Mouse (Mus musculus) embryonic fibroblast, embryonic 13.5 days (primary cell): ENCODE results near the gene Atp8a2. TPM values are rescaled to one million over a fixed set of nuclear protein-coding genes. Genes with fewer than 3 reads are reported as not detected.
"Not testable (repeated sequence)": the region's sequence is repeated elsewhere in the genome, so short reads cannot be mapped to it uniquely, and the experiment has no call there.

Experiments used
- H3K27ac ChIP-seq: 2 replicates; pipeline ENCODE4 v1.5.1; 2012; ENCODE audit warnings: low read length, control low read depth, inconsistent platforms; ENCODE audit not compliant: insufficient read depth
- H3K4me1 ChIP-seq: 2 replicates; pipeline ENCODE4 v1.6.1; 2011; ENCODE audit warnings: low read length; ENCODE audit not compliant: control insufficient read depth, insufficient read depth
- H3K4me3 ChIP-seq: 2 replicates; pipeline ENCODE4 v1.5.1; 2011; ENCODE audit warnings: mild to moderate bottlenecking, control low read depth, low read length; ENCODE audit not compliant: insufficient read depth
- CTCF ChIP-seq: IDR thresholded peaks from 2 replicates; pipeline ENCODE4 v1.5.1; 2011; ENCODE audit warnings: mild to moderate bottlenecking, control low read depth, low read length, moderate library complexity, borderline replicate concordance; ENCODE audit not compliant: insufficient read depth
- POLR2A ChIP-seq: IDR thresholded peaks from 2 replicates; pipeline ENCODE4 v1.6.1; 2011; ENCODE audit warnings: low read depth, mild to moderate bottlenecking, control low read depth, low read length, moderate library complexity
- polyA plus RNA-seq: library from polyadenylated mRNA; stranded (reverse); fragments of >200 nt; gene quantifications from 2 replicates; pipeline ENCODE4 v1.2.4, GENCODE M21; 2011; ENCODE audit warnings: low read depth; ENCODE audit not compliant: missing spikeins, insufficient read length

The Atp8a2 gene
- polyA plus RNA-seq, 1 experiment = 0.09 TPM

DNA sequence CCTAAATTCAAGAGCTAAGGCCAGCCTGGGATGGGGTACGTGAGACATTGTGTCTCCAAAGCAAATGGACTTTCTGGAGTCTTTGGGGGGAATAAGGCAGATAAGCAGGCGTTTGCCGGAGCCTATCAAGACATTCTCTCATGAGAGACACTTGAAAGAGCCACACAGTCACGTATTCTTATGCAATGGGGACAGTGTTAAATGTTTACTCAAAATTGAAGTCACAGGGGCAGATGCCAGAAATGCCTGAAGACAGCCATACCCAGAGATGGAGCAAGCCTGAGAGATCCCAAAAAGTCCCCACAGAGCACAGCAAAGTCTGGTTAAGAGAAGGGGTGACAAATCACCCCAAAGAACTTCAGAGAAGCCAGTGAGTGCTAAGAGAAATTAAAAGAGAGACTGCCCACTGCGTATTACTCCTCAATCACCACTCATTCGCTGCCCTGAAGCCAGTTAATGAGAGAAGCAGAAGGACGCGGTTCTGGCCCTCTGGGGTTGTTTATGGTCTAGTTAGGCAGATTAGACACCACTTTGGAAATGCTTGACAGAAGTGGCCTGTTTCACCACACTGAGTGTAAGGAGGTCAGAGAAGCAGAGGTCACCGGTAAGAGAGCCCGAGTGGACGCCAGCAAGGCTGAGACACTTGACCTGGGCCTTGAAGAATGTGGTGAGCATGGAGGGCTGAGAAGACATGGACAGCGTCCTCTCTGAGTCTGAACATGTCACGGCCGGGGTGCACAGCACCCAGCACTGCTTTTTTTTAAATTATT lies 356.8 kb downstream of the Atp8a2 start:
- Histone ChIP-seq H3K4me1 (no peaks in the 10 kb centered on the region), H3K27ac (no peak overlapping the region), H3K4me3 (no peak overlapping the region)
- TF ChIP-seq POLR2A = no peak
- TF ChIP-seq CTCF = no peak

GRCm38 (mm10) chr14:59838446-59839259 lies 358.3 kb downstream of the Atp8a2 start:
- not testable (repeated sequence) for H3K4me3 ChIP-seq, H3K27ac ChIP-seq, H3K4me1 ChIP-seq

- not testable (repeated sequence) for H3K4me3 ChIP-seq, H3K4me1 ChIP-seq, H3K27ac ChIP-seq
Measured at GRCm38 (mm10) chr14:59837691-59838241, 359.2 kb downstream of the Atp8a2 start.

DNA sequence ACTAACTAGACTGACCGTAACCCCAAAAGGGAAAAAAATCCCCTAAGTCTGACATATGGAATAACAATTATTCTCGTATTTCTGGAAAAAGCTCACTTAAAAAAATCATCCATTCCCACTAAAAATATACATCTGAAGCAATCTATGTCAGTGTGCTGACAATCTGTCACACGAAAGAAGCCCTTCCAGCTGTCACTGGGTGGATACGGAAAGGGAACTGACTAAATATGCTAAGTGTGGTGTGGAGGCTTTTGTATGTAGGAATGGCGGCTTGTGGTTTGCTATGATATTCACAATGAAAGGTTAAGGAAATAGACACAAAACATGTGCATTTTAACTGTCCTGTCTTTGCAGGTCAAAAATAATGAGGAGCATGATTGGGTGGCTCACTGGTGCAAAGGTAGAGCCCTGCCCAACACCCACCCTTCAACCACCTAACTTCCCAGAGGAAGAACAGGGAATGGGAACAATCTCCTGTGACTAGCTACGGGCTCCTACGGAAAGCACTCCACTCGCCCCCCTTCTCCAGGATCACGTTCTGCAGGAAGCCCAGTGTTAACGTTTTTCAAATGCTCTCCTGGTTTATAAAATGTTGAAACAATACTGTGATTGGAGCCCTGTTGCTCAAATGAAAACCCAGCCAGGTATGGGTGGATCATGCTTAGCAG lies 360.0 kb downstream of the Atp8a2 start:
- no peak overlapping the region for H3K27ac ChIP-seq

DNA sequence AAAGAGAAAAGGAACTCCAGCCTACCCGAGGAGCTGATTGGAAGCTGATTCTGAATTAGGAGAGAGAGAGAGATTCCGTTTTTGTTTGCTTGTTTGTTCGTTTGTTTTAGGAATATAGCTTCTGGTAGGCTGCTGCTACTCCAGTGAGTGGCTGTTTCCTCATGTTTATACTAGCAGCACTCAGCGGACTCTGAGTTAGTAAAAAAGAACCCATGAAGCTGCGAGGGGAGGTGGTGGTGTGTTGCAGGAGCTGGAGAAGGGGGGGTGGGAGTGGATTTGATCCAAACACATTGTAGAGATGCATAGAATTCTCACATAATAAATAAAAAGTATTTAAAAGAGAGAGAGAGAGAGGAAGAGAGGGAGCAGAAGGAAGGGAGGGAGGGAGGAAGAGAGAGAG lies 367.4 kb downstream of the Atp8a2 start:
- H3K27ac ChIP-seq = no peak overlapping the region
- no peak for TF ChIP-seq CTCF
- no peak for TF ChIP-seq POLR2A
- H3K4me1 ChIP-seq = no peaks in the 10 kb centered on the region
- no peak overlapping the region for H3K4me3 ChIP-seq

More for the DNA sequence above, 360.0 kb downstream of the Atp8a2 start:
- TF ChIP-seq CTCF = no peak
- TF ChIP-seq POLR2A = no peak
- H3K4me3 ChIP-seq = no peak overlapping the region
- H3K4me1 ChIP-seq = no peaks in the 10 kb centered on the region

DNA sequence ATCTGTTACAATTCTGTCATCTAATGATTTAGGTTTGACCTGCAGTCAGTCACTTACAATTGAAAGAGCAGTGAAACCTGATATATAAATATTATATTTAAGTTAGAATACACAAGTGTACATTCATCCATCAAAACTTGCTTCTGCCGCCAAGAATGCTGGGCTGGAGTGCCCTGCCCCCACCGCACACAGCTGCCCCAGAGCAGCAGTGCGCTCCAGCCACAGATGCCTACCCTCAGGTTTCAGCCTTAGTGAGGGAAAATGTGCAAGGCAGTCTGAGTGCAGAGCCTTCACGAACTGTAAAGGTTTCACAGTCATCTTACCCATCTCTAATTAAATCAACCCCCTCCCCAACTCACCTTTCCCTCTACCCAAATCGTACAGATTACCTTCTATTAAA lies 369.6 kb downstream of the Atp8a2 start:
- H3K27ac ChIP-seq = no peak overlapping the region
- H3K4me1 ChIP-seq = no peaks in the 10 kb centered on the region
- no peak for TF ChIP-seq POLR2A
- no peak for TF ChIP-seq CTCF

DNA sequence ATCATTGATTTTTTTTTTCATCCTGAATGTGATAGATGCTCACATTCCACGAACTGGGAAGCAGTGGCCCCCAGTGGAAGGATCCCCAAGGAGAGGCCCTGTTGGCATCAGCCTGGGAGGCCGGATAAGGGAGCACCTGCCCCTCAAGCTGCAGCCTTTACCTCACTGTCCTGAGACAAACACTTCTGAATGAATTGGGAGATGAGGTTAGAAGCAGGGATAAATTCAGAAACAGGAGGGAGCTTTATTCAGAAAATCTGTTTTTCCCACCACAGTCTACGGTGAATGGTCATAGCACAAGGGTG lies 376.9 kb downstream of the Atp8a2 start:
- TF ChIP-seq POLR2A (no peak), CTCF (no peak)
- H3K4me3 ChIP-seq = no peak overlapping the region
- H3K27ac ChIP-seq = no peak overlapping the region
- no peaks in the 10 kb centered on the region for H3K4me1 ChIP-seq

More for the DNA sequence above, 369.6 kb downstream of the Atp8a2 start:
- H3K4me3 ChIP-seq = no peak overlapping the region

DNA sequence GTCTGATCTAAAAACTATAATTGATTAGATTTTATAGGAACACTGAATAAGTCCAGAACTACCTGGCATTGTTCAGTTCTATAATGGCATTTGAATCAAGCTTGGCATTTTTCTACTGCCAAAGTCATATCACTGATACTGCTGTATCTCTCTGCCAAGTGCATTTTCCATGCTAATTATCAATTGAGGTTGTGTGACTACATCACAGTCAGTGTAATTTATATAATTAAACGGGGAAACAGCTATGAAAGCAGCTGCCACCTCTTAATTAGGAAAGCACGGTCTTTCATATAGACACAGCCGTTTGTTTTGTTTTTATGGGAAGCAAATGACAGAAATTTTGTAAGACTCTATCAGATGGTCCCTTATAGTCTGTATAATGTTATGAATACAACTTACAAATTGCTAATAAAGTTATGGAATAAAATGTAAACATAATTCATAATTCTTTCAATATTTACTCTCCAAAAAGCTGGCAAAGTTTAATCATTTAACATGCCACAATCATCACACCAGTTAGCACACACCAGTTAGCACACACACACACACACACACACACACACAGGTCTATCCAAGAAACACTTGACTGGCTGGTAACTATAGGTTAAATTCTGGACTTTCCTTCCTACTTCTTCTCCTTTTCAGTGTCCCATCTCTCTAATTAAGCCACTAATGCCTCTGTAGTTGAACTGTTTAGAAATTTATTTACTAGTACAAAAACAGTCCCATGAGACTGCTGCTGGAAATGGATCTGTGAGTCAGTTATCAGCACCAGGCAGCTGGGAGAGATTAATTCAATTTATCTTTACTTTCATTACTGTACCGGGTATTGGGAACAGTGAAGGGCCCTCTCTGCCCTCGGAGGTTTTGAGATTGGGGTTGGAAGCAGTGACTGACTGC lies 377.5 kb downstream of the Atp8a2 start:
- no peak overlapping the region for H3K27ac ChIP-seq
- H3K4me3 ChIP-seq = no peak overlapping the region
- H3K4me1 ChIP-seq = no peaks in the 10 kb centered on the region
- TF ChIP-seq POLR2A (no peak), CTCF (no peak)

DNA sequence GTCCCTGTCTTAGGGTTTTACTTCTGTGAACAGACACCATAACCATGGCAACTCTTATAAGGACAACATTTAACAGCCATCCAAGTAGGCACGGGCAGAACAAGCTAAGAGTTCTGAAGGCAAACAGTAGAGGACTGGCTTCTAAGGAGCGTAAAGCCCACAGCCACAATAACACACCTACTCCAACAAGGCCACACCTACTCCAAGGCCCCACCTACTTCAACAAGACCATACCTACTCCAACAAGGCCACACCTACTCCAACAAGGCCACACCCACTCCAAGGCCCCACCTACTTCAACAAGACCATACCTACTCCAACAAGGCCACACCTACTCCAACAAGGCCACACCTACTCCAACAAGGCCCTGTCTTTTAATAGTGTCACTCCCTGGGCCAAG lies 386.7 kb downstream of the Atp8a2 start:
- not testable (repeated sequence) for H3K4me3 ChIP-seq, H3K4me1 ChIP-seq, H3K27ac ChIP-seq
